Mouse (Mus musculus) embryonic facial prominence, embryonic 11.5 days (tissue): ENCODE measurements at regions not wholly inside any gene's neighbourhood (a gene's known extent, or its start where the extent isn't known, plus 50 kb on each side); places are given as distances from the start of the nearest gene placed in this dataset.

ENCODE experiments used
- ATAC-seq: fragments of 200-750 bp; cut with Nextera tagmentation; replicated peaks from 2 replicates; pipeline ENCODE4 v1.8.0; 2017; ENCODE audit warnings: low read depth; ENCODE audit not compliant: insufficient number of reproducible peaks, low FRiP score, low TSS enrichment
- DNase-seq: peaks from one replicate; pipeline ENCODE4 v3.0.0-alpha.2; 2015; ENCODE audit warnings: low spot score
- H3K27ac ChIP-seq: fragments of 300-500 bp; sonication (generic); replicated peaks from 2 replicates; pipeline ENCODE4 v1.5.1; 2014; ENCODE audit warnings: mild to moderate bottlenecking, low read depth, low read length, control low read depth
- H3K27me3 ChIP-seq: fragments of 300-500 bp; sonication (generic); 2 replicates; pipeline ENCODE4 v1.6.1; 2014; ENCODE audit warnings: mild to moderate bottlenecking, low read length, moderate library complexity, mixed read lengths; ENCODE audit not compliant: control insufficient read depth, insufficient read depth
- H3K36me3 ChIP-seq: fragments of 300-500 bp; sonication (generic); replicated peaks from 2 replicates; pipeline ENCODE4 v1.6.1; 2014; ENCODE audit warnings: low read depth, mild to moderate bottlenecking, low read length, moderate library complexity, mixed read lengths; ENCODE audit not compliant: control insufficient read depth, insufficient read depth
- H3K4me1 ChIP-seq: fragments of 300-500 bp; sonication (generic); 2 replicates; pipeline ENCODE4 v1.6.1; 2014; ENCODE audit warnings: low read length, mixed read lengths; ENCODE audit not compliant: control insufficient read depth, insufficient read depth
- H3K4me2 ChIP-seq: fragments of 300-500 bp; sonication (generic); 2 replicates; pipeline ENCODE4 v1.6.1; 2014; ENCODE audit warnings: low read depth, mild to moderate bottlenecking, control low read depth, low read length, moderate library complexity
- H3K4me3 ChIP-seq: fragments of 300-500 bp; sonication (generic); 2 replicates; pipeline ENCODE4 v1.5.1; 2014; ENCODE audit warnings: low read depth, low read length, control low read depth
- H3K9ac ChIP-seq: fragments of 300-500 bp; sonication (generic); replicated peaks from 2 replicates; pipeline ENCODE4 v1.6.1; 2014; ENCODE audit warnings: mild to moderate bottlenecking, control low read depth, low read length
- H3K9me3 ChIP-seq: fragments of 300-500 bp; sonication (generic); replicated peaks from 2 replicates; pipeline ENCODE4 v1.6.1; 2016; ENCODE audit warnings: mild to moderate bottlenecking, low read length, inconsistent platforms, mixed read lengths; ENCODE audit not compliant: control insufficient read depth
- WGBS: fragments of 180-500 bp; shearing (Covaris S2); extraction: QIAGEN DNeasy Blood & Tissue Kit; methylation state at CpG from one replicate; pipeline ENCODE4 v1.1.7; 2014; 5-methylcytosine and 5-hydroxymethylcytosine counted together

- H3K9me3 ChIP-seq = no peaks in the 10 kb centered on the region
- no peak for ATAC-seq
- DNase-seq = no peak
- H3K27me3 ChIP-seq = no peaks in the 10 kb centered on the region
- H3K9ac ChIP-seq = no peak overlapping the region
- no peak overlapping the region for H3K27ac ChIP-seq
- H3K4me2 ChIP-seq = no peak overlapping the region
- no peaks in the 10 kb centered on the region for H3K4me1 ChIP-seq
- H3K36me3 ChIP-seq = no peaks in the 10 kb centered on the region
- no peak overlapping the region for H3K4me3 ChIP-seq
- WGBS = 94% methylated on average over 11 of the region's 11 CpGs
Observed at GRCm38 (mm10) chr2:11416122-11416521, 137.8 kb downstream of the Pfkfb3 start.

- WGBS = 96% methylated on average over 6 of the region's 6 CpGs
- ATAC-seq = no peak
- no peak for DNase-seq
- no peaks in the 10 kb centered on the region for H3K36me3 ChIP-seq
- H3K4me2 ChIP-seq = no peak overlapping the region
- H3K9ac ChIP-seq = no peak overlapping the region
- no peaks in the 10 kb centered on the region for H3K9me3 ChIP-seq
- no peaks in the 10 kb centered on the region for H3K27me3 ChIP-seq
- no peak overlapping the region for H3K27ac ChIP-seq
- no peaks in the 10 kb centered on the region for H3K4me1 ChIP-seq
- H3K4me3 ChIP-seq = no peak overlapping the region
Observed at GRCm38 (mm10) chr2:11412521-11412920, 141.4 kb downstream of the Pfkfb3 start.

- no peaks in the 10 kb centered on the region for H3K27me3 ChIP-seq
- DNase-seq (no peak), ATAC-seq (no peak)
- WGBS = 86% methylated on average over 5 of the region's 6 CpGs
- H3K9me3 ChIP-seq = no peaks in the 10 kb centered on the region
- H3K4me3 ChIP-seq = no peak overlapping the region
- H3K27ac ChIP-seq = no peak overlapping the region
- H3K4me2 ChIP-seq = no peak overlapping the region
- no peak overlapping the region for H3K9ac ChIP-seq
- H3K4me1 ChIP-seq = no peaks in the 10 kb centered on the region
- no peaks in the 10 kb centered on the region for H3K36me3 ChIP-seq
Observed at GRCm38 (mm10) chr2:11408497-11408896, 145.4 kb downstream of the Pfkfb3 start.

DNA sequence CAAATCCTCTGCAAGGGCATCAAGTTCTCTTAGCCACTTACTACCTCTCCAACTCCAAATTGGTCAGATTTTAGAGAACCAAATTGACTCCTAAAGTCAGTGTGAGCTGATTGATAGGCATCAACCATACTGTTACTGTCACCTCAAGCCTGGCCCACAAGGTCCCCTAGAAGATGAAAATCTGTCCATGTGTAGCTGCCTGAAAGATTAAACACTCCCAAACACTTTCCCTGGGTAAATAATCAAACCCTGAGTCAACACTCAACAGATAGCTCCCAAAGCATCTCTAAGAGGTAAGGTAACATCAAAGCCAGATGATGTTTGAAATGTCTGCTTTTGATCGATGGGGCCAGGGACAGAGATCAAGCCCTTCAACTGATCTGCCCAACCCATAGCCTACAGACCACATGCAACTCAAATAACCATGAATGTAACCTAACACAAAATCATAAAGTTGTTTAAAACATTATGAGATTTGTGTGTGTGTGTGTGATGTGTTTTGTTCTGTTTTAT, 147.7 kb downstream of the Pfkfb3 start:
- no peak for ATAC-seq

DNA sequence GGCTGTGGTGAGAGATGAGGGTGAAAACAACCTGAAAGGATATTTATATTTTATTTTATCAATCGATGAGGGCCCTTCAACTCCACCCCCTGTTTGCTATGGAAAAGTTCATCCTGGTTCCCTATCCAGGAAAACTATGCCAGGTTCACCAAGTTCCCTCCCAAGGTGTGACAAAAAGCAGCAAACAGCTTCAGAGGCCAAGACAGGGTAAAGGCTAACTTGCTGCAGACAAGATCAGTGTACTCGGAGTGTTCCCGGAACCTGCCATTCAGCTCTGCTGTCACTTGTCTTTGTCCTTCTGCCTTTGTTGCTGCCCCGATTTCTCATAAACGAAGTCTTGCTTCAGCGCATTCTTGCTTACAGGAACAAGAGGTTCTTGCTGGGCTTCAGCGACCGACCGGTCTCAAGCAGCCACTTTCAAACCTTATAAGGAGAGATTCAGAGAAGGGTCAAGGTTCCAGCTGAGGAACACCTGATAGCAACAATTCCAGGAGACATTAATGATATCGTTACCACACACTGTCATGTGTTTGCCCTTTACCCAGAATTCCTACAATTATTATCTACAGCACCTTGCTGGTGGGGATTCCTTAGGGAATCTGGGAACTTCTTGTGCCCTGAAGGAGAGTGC, 151.5 kb downstream of the Pfkfb3 start:
- no peaks in the 10 kb centered on the region for H3K4me1 ChIP-seq
- no peak overlapping the region for H3K4me2 ChIP-seq
- no peaks in the 10 kb centered on the region for H3K36me3 ChIP-seq
- H3K27me3 ChIP-seq = no peaks in the 10 kb centered on the region
- WGBS = 74% methylated on average over 10 of the region's 10 CpGs
- no peak overlapping the region for H3K4me3 ChIP-seq
- no peak for DNase-seq
- no peak for ATAC-seq
- H3K9me3 ChIP-seq = no peaks in the 10 kb centered on the region
- H3K27ac ChIP-seq = no peak overlapping the region
- H3K9ac ChIP-seq = no peak overlapping the region

More for the DNA sequence above, 147.7 kb downstream of the Pfkfb3 start:
- Histone ChIP-seq H3K27ac (no peak overlapping the region), H3K27me3 (no peaks in the 10 kb centered on the region), H3K4me2 (no peak overlapping the region), H3K4me1 (no peaks in the 10 kb centered on the region), H3K9ac (no peak overlapping the region), H3K4me3 (no peak overlapping the region), H3K36me3 (no peaks in the 10 kb centered on the region), H3K9me3 (no peaks in the 10 kb centered on the region)
- DNase-seq = no peak
- 87% methylated on average over 1 of the region's 1 CpGs for WGBS

GRCm38 (mm10) chr2:11399411-11399810, 154.5 kb downstream of the Pfkfb3 start:
- Histone ChIP-seq H3K9me3 (no peaks in the 10 kb centered on the region), H3K4me2 (no peak overlapping the region), H3K27me3 (no peaks in the 10 kb centered on the region), H3K4me3 (no peak overlapping the region), H3K9ac (no peak overlapping the region), H3K36me3 (no peaks in the 10 kb centered on the region), H3K27ac (no peak overlapping the region), H3K4me1 (no peaks in the 10 kb centered on the region)
- no peak for DNase-seq
- no peak for ATAC-seq
- 96% methylated on average over 3 of the region's 3 CpGs for WGBS

DNA sequence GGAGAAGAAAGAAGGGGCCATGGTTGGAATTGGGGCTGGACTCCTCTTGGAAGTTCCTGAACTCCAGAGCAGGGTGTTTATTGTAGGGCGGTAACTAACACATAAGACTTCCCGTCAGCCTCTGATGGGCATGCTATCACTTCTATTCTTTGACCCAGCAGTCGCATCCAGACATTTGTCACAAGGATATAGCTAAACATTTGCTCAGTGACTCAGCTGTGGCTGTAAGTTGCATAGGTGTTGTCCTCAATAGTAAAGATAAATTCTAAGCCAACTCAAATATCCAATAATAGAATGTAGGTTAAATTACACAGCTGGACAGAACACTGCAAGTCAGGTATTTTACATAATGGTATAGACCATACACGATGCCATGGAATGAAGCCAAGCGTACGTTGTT, 154.9 kb downstream of the Pfkfb3 start:
- Histone ChIP-seq H3K9ac (no peak overlapping the region), H3K27ac (no peak overlapping the region), H3K4me3 (no peak overlapping the region), H3K36me3 (no peaks in the 10 kb centered on the region), H3K27me3 (no peaks in the 10 kb centered on the region), H3K9me3 (no peaks in the 10 kb centered on the region), H3K4me2 (no peak overlapping the region), H3K4me1 (no peaks in the 10 kb centered on the region)
- WGBS = 95% methylated on average over 6 of the region's 6 CpGs
- DNase-seq = no peak
- no peak for ATAC-seq

GRCm38 (mm10) chr2:11398391-11398790, 155.5 kb downstream of the Pfkfb3 start:
- no peak overlapping the region for H3K4me3 ChIP-seq
- no peaks in the 10 kb centered on the region for H3K4me1 ChIP-seq
- DNase-seq (no peak), ATAC-seq (no peak)
- H3K9ac ChIP-seq = no peak overlapping the region
- no peaks in the 10 kb centered on the region for H3K27me3 ChIP-seq
- no peak overlapping the region for H3K4me2 ChIP-seq
- H3K9me3 ChIP-seq = no peaks in the 10 kb centered on the region
- no peak overlapping the region for H3K27ac ChIP-seq
- 75% methylated on average over 6 of the region's 6 CpGs for WGBS
- no peaks in the 10 kb centered on the region for H3K36me3 ChIP-seq
